Mouse (Mus musculus) erythroid progenitor cell, adult 5-6 weeks (primary cell): ENCODE data around the gene Mctp2. TPM values are rescaled to one million over a fixed set of nuclear protein-coding genes. Genes with fewer than 3 reads are reported as not detected.

Experiments
- ATAC-seq: replicated peaks from 2 replicates; pipeline ENCODE4 v1.8.0; 2016; ENCODE audit warnings: moderate number of reproducible peaks, mild to moderate bottlenecking, moderate TSS enrichment, inconsistent platforms; ENCODE audit not compliant: poor library complexity, low FRiP score, severe bottlenecking
- total RNA-seq, 2 experiments: library from RNA; stranded (forward) in 1 of 2; stranded (reverse) in 1 of 2; fragments of 150-400 nt in 1 of 2; fragments of 186-747, 209-891 nt in 1 of 2; gene quantifications; 2 replicates each; pipeline versions ENCODE4 v1.2.3 to v1.2.4; 2015 to 2017; ENCODE audit warnings: low replicate concordance in 2 of 2

Mctp2 gene
- total RNA-seq, 2 experiments from 2014 or later = 7.1 to 31.8 TPM

DNA sequence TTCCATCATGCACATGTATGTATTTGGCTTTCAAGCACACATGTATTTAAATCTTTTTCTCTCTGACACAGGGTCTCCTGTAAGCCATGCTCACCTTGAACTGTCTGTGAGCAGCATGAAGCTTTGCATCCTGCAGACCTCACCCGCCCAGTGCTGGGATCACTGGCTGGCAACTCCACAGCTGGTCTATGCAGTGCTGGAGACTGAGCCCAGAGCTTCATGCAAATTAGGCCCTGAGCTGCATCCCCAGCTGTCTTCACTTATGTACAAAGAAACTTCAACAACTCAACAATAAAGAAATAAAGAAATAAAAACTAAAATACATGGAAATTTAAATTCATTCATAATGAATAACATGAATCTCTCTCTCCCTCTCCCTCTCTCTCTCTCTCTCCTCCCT, 110.7 kb downstream of the Mctp2 start:
- ATAC-seq = no peak

DNA sequence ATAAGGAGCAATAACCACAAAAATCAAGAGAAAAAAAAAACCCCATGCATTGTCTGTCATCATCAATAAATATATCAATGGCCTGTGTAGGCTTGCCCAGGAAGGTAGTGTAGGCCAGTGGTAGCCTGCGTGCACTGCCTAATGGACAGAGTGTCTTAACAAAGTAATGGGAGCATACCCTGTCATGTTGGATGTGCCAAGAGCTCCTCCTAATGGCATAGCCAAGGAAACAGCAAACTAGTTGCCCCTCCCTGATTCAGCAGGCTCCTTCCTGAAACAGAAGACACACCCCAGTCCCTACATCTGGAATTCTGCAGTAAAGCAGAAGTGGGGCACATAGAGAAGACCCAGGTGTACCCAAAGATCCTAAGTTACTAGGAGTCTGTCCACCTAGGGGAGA, 113.1 kb downstream of the Mctp2 start:
- ATAC-seq = no peak

- ATAC-seq = no peak
Observed at GRCm38 (mm10) chr7:72181651-72182050, 124.8 kb downstream of the Mctp2 start.

GRCm38 (mm10) chr7:72169320-72169719, 137.1 kb downstream of the Mctp2 start:
- no peak for ATAC-seq

- no peak for ATAC-seq
Observed at GRCm38 (mm10) chr7:72165726-72166701, 140.4 kb downstream of the Mctp2 start.

GRCm38 (mm10) chr7:72162256-72162655, 144.2 kb downstream of the Mctp2 start:
- no peak for ATAC-seq

DNA sequence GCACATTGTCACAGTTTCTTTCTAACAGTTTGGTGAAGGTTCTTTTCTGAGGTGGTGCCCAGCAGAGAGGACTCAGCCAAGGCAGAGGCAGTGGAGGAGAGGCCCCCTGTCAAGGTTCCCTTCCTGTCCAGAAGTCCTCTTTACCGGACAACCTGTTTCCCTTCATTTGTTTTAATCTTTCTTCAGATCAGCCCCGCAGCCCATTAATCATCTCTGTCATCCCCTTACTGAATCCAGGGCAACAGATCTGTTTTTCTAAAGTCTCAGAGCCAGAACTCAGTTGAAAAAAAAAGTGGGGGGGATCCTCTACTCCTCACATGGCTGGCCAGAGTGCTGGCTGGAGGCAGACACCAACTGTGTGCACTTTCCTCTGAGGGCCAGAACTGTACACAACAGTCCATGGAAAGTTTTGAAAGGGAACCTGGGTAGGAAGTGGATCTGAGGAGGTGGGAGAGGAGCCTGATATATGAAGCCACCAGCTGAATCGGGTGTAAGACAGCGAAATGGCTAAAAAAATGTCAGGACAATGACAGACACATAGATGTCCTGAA, 146.8 kb downstream of the Mctp2 start:
- no peak for ATAC-seq

DNA sequence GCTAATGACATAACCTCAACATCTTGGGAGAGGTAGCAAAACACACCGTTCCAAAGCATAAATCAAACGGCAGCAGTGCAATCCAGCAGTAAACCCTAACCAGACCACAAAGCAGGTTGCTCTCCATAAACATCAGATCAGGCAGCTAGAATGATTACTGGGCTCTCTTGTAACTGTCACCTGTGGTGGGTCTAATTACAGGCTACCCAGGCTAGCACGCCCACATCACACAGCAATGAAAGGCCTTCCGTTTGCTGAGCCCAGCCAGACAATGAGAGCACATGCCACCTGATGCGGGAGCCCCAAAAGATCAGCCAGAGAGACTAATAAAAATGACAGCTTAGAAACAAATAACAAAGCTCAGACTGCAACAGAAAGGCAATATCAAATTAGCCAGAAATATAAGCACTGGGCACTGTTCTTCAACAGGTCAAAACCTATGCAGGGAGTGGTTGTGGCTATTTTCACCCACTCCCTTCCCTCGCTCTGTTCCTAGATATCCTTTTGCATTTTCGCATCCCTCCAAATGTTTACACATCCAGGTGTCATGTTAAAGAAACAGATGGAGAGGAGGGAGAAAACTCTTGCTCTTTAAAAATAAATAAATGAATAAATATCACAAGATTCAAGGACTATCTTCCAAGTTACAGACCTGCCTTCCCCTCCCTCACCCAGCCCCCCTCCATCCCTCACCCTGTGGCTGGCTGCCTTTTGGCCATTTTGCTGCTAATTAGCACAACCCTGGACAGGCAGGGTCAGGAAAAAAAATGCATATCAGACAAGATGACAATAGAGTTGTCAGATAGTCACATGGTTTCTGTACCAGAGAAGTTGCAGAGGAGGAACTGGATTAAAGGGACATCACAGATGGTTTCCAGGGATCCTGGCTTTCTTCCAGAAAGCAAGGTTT, 155.4 kb downstream of the Mctp2 start:
- no peak for ATAC-seq

DNA sequence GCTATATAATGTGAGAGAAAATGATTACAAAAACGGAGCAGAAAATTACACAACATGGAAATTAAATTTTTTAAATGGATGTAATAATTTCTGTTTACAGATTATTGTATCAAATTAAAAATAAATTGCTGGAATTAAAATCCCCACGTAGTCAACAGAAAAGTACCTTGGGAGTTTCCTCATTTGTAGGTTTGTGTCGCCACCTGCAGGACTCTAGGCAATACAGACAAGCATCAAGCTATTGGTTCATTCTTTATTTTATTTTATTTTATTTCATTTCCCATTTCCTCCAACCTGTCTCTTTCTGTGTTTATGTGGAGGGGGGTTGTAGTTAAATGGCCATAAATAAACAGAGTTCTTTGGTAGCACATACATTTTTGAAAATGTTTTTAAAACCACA, 157.3 kb downstream of the Mctp2 start:
- no peak for ATAC-seq

DNA sequence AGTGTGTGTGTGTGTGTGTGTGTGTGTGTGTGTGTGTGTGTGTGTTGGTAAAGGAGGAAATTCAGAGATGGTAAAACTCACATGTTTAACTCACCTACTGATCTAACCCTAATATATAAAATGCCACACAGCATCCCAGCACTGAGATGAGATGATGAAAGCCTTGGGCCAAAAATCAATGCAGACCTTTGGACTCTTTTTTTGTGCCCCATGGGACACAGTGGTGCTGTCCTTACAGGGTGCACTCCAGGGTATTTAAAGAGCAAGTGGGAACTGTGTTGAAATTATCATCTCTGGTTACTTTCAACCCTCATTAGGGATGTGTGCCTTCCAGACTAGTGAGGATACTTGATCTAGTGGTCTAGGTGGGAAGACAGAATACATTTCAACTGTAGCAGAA, 159.6 kb downstream of the Mctp2 start:
- no peak for ATAC-seq

DNA sequence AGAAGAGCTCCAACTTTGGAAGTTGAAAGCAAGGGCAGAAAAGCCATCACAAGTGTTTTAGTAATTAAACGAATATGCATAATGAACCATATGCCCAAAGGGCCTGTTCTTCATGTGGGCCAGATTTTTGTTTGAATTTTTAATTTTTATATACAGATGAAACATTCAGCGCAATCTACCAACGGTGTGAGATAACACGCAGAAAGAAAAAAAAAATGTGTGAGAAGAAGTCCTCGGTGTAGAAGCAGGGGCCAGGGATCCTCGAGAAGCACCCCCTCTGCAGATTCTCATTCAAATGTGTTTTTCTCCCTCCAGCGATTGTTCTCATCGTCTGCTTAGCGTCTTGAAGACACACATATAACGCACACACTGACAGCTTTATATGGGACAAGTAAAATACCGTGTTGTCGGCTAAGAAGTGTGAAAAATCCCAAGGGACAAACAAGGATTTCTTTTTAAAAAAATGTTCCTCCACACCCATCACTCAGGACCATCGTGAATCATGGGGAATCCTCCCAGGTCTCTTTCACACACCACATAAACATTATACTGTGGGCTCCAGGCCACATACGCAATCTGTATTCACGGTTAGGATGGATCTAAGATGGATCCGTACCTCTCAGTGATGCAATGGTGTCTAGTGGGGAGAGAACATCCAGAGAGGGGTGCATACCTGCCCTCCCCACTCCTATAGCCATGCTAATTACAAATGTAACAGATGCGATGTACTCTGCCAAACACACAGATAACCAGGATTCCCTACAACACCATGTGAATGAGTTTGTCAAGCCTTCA, 160.5 kb downstream of the Mctp2 start:
- no peak for ATAC-seq

- ATAC-seq = no peak
Observed at GRCm38 (mm10) chr7:72138701-72139100, 167.7 kb downstream of the Mctp2 start.

DNA sequence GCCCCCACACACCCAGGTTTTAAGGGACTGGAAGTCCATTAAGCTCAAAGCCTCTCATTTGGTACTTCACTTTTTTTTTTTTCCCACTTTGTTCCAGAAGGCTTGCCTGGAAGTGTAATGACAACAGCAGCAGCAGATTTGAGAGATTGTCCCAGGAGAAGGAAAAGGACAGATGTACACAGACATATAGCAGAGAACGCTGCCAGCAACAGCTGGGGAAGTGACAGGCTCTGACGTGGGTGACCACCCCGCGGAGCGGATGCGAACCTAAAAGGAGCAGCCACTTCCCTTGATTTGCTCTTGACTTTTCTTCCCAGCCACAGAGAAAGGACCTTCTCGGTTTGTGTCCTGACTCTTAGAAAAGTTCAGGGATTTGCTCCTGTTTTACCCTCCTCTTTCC, 185.4 kb downstream of the Mctp2 start:
- no peak for ATAC-seq

DNA sequence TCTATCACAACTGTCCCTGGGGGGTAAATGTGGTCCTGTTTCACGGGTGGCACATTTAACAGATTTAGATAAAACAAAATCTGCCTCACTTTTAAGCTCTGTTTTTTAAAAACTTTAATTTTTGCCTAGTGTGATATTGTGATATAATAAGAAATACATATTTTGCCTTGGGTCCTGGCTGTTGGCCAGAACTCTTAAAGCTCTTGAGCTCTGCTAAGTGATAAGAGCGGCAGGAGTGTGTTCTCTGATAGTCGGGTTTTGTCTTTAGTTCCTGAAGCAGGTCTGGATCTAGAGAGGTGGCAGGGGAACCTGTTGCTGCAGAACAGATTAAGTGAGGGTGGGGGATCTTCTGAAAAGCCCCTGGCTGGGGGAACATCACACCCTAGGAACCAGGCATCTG, 186.7 kb downstream of the Mctp2 start:
- no peak for ATAC-seq

DNA sequence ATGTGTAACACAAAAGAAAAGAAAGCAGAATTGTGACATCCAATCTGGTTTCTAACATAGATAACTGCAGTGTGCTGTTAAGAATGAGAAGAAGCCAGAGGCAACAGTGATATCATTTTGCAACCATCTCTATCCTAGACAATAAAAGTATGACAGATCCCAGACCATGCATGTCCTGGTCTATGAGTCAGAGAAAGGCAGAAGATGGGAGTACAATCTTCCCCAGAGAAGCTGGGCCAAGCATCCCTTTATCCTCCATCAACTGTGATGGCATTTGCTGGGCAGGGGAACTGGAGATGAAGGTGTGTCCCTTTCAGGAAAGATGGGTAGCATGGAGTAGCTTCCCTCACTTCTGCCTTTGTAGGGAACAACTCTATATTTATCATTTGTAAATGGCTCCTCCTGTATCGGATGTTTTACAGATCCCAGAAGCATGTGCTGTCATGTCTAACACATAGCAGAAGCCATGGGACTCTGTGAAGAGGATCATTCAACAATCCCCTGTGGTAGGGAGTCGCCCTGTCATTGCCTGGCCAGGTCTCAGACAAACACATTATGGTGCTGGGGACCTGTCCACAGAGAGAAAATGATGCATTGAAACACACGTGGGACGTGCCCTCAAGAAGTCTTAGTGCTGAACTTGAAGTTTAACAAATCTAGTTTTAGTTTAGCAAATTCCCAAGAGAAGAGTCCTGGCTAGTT, 188.9 kb downstream of the Mctp2 start:
- no peak for ATAC-seq

DNA sequence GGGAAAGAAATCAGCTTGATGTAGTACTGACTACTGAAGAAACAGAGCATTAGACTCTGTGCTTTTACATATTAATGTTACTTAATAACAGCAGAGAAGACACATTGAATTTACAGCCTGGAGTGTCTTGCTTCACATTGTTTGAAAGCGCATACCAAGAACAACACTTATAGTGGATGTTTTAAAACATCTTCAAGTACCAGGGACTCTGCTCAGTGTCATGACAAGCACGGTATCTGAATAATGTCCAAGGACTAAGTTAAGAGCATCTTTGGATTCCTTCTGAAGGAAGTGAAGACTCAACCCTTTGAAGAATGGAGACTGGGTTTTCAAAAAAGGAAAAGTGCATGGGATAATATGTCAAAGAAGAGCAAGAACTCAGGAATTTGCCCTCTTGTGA, 191.3 kb downstream of the Mctp2 start:
- ATAC-seq = no peak

DNA sequence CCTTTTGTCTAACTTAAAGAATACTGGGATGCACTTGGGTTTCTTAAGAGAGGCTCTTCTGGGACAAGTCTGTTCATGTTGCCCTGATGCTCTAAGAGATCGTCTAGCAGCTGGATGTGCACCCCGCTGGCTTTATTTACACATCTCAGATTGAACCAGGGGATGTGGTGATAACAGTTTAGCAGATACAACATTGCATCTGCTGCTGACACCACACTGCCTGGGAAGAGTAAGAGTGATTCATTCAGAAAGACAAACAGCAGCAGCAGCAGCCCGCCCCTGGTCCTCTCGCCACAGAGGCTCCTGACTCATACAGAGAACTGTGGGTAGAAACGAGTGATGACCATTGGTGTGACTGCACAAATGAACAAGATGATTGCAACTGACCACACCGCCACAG, 195.8 kb downstream of the Mctp2 start:
- ATAC-seq = no peak

DNA sequence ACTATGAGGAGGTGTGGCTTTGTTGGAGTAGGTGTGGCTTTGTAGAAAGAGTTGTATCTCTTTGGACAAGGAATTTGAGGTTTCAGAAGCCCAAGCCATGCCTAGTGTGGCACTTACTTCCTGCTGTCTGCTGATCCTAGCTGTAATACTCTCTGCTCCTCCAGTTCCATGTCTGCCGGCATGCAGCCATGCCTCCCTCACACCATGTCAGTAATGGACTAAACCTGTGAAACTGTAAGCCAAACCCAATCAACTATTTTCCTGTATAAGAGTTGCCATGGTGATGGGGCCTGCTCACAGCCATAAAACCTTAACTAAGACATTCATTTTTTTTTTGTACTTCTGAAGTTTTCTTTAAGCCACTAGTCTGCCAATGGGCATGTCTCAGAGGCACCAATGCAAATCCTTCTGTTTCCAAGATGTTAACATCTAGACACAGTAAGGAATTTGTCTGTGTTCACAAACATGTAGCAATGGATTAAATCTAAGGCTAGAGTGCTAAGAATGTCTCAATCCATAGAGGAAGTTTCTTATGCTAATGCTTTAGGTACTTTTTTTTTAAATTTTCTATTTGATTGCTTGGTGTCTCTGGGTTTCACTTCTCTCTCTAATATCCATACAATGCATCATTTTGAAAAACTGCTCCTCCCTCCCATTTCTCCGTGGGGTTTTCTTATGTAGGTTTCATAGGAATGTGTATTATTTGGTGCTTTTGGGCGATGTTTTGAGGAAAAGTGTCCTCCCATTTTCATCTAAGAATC, 197.6 kb downstream of the Mctp2 start:
- ATAC-seq = no peak
